Mouse (Mus musculus): Measurements from ENCODE around the gene Pax2.

The Pax2 gene

DNA sequence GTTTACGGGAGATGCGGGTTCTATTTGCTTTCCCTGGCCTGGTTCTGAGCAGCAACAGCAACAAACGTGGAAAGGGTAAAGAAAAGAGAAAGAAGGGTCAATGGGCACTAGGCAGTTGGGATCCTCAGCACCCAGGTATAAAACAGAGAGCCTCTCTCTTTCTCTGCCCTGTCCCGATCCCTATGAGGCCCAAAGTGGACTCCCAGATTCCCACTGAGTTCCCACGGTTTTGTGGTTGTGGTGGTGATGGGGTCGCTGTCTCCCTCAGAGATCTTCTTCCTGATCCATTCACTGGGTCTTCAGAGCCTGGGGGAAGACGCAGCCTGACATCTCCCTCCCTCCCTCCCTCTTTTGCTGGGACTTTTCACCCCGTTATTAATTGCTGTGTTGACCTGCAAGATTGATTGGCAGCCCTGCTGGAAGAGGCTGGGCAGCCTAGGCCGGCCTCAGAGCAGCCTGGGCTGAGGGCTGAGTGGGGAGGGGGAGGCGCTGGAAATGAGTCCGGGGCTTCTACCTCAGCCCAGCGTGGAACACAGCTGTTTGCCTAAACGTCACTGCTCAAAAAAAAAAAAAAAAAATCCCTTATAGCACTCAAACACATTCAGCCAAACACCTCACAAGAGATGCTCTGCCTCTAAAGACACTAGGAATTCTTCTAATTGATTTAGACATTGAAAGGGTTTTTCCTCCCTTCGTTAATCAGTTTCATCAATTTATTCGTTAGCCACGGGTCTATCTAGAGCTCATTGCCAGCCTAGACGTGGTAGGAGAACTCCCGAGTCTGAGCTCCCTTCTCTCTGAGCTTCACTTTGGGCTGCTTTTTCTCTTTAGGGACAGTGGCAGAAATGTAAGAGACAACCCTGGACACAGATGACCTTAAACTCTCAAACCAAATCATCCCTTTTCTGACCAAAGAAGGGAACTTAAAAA is 6.5 kb upstream of the Pax2 start:
- DNase-seq: no peak

- DNase-seq: no peak
Measured at GRCm38 (mm10) chr19:44750051-44751041, 5.5 kb upstream of the Pax2 start.

DNA sequence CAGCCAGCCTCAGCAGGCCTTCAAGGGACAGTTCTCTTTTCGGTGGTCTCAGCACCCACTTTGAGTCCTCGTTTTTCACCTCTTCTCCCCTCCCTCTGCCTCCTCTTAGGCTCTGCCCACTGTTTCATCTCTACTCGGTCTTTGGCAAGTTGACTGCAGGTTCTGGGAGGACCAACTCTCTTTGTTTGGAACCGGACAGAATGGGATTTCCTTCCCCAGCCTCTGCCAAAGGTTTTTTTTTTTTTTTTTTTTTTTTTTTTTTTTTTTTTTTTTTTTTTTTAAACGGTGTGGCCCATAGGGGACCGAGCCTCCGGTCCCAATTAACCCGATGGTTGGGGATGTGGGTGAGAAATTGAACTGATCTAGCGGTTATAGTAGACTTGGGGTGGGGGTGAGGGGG is 4.8 kb upstream of the Pax2 start:
- DNase-seq: no peak

- DNase-seq: no peak
Measured at GRCm38 (mm10) chr19:44751551-44751950, 4.3 kb upstream of the Pax2 start.

- no peak for DNase-seq
Measured at GRCm38 (mm10) chr19:44752056-44752940, 3.5 kb upstream of the Pax2 start.

GRCm38 (mm10) chr19:44753361-44753760 is 2.5 kb upstream of the Pax2 start:
- DNase-seq: no peak

- peak; percentile 32 to 41 for DNase-seq
Measured at GRCm38 (mm10) chr19:44754461-44755377, 1.1 kb upstream of the Pax2 start.

DNA sequence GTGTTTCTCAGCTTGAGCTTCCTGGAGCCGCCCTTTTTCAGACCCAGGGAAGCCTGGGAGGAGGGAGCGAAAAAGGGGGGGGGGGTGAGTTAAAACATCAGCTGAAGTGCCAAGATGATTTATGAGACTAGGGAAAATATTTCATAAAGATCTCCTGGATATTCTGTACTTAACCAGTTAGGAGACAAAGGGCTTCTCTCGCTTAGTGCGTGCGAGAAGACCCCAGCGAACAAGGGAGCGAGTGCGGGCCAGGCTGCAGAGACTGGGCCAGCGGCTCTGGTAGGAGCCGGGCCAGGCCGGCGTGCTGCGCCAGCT is 510 bp upstream of the Pax2 start:
- no peak for DNase-seq

DNA sequence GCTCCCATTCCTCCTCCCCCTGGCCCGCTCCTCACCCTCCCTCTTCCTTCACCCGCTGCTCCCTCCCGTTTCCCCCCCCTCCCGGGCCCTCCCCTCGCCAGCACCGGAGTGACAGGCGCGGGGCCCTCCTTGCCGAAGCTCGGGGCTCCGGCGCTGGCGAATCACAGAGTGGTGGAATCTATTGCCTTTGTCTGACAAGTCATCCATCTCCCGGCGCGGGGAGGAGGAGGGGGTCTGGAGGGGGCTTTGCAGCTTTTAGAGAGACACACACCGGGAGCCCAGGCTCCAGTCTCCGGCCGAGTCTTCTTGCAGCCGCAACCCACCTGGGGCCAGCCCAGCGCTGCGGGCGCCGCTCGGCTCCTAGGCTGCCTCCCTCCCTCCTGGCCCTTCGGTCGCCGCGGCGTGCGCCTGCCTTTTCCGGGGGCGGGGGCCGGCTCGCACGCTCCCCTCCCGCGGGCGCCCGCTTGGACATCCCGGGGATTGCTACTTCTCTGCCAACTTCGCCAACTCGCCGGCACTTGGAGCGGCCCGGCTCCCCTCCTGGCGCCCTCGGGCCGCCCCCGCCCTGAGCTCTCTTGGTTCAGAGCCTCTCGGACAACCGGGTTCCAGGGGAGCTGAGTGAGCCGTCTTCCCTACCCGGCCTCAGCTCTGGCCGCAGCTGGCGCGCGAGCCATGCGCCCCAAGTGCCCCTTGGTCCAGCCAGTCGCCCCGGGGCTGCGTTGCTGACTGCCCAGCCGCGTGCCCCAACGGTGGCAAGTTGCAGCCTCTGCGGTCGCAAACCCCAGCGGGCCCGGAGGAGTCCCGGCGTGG is 781 bp downstream of the Pax2 start:
- no peak for DNase-seq

DNA sequence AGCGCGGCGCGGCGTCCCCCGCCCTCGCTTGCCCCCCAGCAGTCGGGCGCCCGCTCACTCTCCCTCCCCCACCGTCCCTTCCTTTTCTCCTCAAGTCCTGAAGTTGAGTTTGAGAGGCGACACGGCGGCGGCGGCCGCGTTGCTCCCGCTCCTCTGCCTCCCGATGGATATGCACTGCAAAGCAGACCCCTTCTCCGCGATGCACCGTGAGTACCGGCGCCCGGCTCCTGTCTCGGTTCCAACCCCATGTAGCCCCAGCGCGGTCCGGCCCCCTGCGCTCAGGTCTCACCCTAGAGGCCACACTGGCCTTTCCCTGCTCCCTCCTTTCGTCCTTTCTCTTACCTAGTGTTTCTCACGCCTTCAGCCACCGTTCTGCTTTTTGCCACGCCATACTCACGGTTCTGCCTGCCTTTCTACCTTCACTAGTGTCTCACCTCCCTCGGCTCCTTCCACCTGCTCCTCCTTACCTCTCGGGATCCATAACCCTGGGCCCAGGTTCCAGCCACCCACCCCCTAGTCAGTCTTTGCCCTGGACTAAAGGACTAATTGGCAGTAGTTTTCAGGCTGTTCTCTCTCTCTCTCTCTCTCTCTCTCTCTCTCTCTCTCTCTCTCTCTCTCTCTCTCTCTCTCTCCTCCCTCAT is 1.5 kb downstream of the Pax2 start:
- no peak for DNase-seq

DNA sequence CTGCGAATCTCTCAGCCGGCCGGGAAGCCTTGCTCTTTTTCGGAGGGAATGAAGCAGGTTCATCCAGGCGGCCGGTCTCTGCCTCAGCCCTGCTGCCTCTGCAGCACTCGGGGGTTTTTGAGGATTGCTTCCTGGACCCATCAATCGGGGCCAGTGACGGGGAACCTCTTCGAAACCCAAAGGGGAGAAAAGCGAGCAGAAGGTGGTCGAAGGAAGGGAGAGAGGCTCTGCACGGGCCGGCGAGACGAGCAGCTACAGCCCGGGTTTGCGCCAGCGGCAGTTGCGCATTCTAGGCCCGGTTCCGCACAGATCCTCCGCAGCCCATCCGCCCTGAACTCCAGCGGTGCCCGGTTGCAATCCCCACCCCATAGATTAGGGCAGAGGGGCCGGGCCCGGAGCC is 3.0 kb downstream of the Pax2 start:
- no peak for DNase-seq

DNA sequence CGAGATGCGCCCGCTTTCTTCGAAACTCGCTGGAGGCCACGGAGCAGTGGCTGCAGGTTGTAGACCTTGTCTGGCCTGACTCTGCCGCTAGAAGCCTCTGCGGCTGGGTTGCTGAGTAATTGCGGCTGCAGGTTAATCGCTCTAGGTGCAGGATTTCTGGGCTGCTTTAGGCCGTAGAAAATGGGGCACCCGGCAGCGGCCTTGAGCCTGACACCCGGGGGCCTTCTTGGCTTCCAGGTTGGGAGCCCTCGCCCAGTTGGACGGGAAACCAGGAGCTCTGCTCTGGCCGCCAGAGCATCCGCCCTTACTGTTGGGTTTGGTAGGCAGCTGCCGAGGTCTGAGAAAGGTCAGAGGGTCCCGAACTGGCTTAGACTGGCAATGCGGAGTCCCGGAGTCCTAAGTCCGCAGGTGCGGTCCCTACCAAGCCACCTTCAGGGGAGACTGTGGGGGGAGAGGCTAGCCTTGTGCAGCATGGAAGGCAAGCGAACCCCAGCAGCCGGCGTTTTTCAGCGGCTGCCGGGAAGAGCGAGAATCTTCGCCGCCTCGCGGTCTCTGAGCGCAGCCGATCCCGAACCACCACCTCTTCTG is 3.8 kb downstream of the Pax2 start:
- DNase-seq: no peak

DNA sequence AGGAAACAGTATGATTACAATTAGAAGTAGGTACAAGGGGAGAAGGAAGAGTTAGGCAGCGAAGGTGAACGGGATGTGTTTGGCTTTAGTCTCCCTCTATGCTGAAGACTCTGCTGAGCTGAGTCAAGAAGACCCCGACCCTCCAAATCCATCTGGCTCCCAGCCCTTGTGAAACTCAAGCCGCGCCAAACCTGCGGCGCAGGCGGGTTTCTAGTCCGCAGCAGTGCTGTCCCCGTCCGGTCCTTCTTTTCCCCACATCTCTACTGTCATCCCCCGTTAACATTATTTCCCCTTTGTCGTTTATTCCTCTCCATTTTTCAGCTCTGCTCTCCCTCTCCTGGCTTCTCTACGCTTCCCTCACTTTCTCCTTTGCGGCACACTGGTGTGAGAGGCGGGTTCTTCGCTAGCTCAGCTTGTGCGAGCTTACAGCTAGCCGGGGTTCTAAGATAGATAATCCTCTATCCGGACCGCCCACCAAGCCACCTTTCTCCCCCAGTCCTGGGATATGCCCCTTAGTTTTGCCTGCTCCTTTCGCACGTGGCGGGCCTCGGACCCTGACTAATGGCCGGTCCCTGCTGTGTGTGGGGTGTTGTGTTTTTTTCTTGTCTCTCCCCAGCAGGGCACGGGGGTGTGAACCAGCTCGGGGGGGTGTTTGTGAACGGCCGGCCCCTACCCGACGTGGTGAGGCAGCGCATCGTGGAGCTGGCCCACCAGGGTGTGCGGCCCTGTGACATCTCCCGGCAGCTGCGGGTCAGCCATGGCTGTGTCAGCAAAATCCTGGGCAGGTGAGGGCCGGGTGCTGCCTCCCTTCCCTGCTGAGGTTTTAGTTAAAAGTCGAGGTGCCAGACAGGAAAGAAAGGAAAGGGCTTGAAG is 4.7 kb downstream of the Pax2 start:
- DNase-seq: no peak

- no peak for DNase-seq
Measured at GRCm38 (mm10) chr19:44762121-44762621, 6.3 kb downstream of the Pax2 start.

- no peak for DNase-seq
Measured at GRCm38 (mm10) chr19:44770268-44771050, 14.6 kb downstream of the Pax2 start.

- no peak for DNase-seq
Measured at GRCm38 (mm10) chr19:44771499-44771898, 15.7 kb downstream of the Pax2 start.

DNA sequence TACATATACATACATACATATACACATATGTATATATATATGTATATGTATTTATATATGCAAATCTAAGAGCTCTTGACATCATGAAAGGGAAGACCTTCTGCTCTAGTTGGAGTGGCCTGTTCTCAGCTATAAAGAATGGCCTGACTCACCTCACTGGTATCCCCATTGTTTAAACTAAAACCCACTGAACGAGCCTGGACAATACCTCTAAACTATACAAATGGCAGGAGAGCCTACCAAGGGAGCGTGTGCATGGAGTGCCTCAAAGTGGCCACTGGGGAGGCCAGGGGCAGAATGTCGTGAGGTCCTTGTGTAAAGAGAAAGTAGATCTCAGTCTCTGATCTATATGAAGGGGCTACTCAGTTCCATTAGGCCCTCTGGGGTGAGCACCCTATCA is 26.1 kb downstream of the Pax2 start:
- DNase-seq: no peak

DNA sequence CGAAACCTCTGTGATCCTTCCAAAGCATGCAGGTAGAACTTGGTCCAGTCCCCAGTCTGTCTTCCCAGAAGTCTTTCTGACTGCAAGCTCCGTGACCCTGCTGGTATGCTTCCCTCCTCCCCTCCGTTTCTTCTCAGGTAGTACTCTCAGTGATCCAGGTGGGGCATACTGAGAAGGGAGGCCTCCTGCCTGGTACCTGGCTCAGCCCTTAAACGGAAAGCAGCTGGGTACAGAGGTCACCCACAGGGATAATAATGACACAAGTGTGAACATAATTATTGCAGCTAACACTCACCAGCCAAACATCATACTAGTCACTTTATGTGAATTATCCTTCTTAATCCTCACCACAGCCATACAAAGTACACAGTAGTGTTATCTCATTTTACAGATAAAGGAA is 28.5 kb downstream of the Pax2 start:
- DNase-seq: no peak
